Mouse (Mus musculus) liver, embryonic 15.5 days (tissue): ENCODE results near the gene Tmem9. TPM values are rescaled to one million over a fixed set of nuclear protein-coding genes. Genes with fewer than 3 reads are reported as not detected.

ENCODE experiments used
- ATAC-seq: fragments of 200-750 bp; cut with Nextera tagmentation; 2 replicates; pipeline ENCODE4 v1.8.0; 2017; ENCODE audit warnings: moderate number of reproducible peaks, mild to moderate bottlenecking, moderate library complexity; ENCODE audit not compliant: insufficient read depth
- H3K27ac ChIP-seq: fragments of 300-500 bp; sonication (generic); replicated peaks from 2 replicates; pipeline ENCODE4 v1.5.1; 2015; ENCODE audit warnings: mild to moderate bottlenecking, inconsistent platforms
- H3K27me3 ChIP-seq: fragments of 300-500 bp; sonication (generic); 2 replicates; pipeline ENCODE4 v1.6.1; 2015; ENCODE audit warnings: mild to moderate bottlenecking, inconsistent platforms
- H3K36me3 ChIP-seq: fragments of 300-500 bp; sonication (generic); replicated peaks from 2 replicates; pipeline ENCODE4 v1.6.1; 2015; ENCODE audit warnings: moderate library complexity, mild to moderate bottlenecking, inconsistent platforms
- H3K4me1 ChIP-seq: fragments of 300-500 bp; sonication (generic); replicated peaks from 2 replicates; pipeline ENCODE4 v1.6.1; 2015; ENCODE audit warnings: inconsistent platforms
- H3K4me2 ChIP-seq: fragments of 300-500 bp; sonication (generic); 2 replicates; pipeline ENCODE4 v1.6.1; 2015; ENCODE audit warnings: moderate library complexity, mild to moderate bottlenecking, inconsistent platforms
- H3K4me3 ChIP-seq: fragments of 300-500 bp; sonication (generic); replicated peaks from 2 replicates; pipeline ENCODE4 v1.5.1; 2015; ENCODE audit warnings: mild to moderate bottlenecking, inconsistent platforms
- H3K9ac ChIP-seq: fragments of 300-500 bp; sonication (generic); 2 replicates; pipeline ENCODE4 v1.6.1; 2015; ENCODE audit warnings: moderate library complexity, mild to moderate bottlenecking, inconsistent platforms
- H3K9me3 ChIP-seq: fragments of 300-500 bp; sonication (generic); replicated peaks from 2 replicates; pipeline ENCODE4 v1.6.1; 2016; ENCODE audit warnings: inconsistent platforms
- WGBS: fragments of 180-500 bp; shearing (Covaris S2); methylation state at CpG from one replicate; pipeline ENCODE4 v1.1.7; 2015; ENCODE audit warnings: mixed read lengths; ENCODE audit not compliant: insufficient replicate concordance; 5-methylcytosine and 5-hydroxymethylcytosine counted together
- polyA plus RNA-seq: library from polyadenylated mRNA; unstranded; fragments of >200 nt; fragmentation: Nextera tagmentation; extraction: Ambion mirVana; gene quantifications from 2 replicates; pipeline ENCODE4 v1.2.1, GENCODE M21; 2015

The Tmem9 gene
- polyA plus RNA-seq, 1 experiment from 2014 or later: 81.4 TPM

- ATAC-seq: no peak
- Histone ChIP-seq H3K4me2 (no peak overlapping the region), H3K27me3 (no peaks in the 10 kb centered on the region), H3K9ac (no peak overlapping the region), H3K36me3 (peaks cover 88% of the 10 kb centered on the region), H3K9me3 (no peaks in the 10 kb centered on the region), H3K27ac (no peak overlapping the region), H3K4me3 (no peak overlapping the region), H3K4me1 (no peaks in the 10 kb centered on the region)
- WGBS: 74% methylated on average over 6 of the region's 8 CpGs
These were observed 23.7 kb downstream of the Tmem9 start for GRCm38 (mm10) chr1:136031697-136032096.

GRCm38 (mm10) chr1:136032961-136033360 lies 25.0 kb downstream of the Tmem9 start:
- 63% methylated on average over 7 of the region's 7 CpGs for WGBS
- no peak for ATAC-seq
- Histone ChIP-seq H3K4me2 (no peak overlapping the region), H3K27me3 (no peaks in the 10 kb centered on the region), H3K9me3 (no peaks in the 10 kb centered on the region), H3K27ac (no peak overlapping the region), H3K36me3 (peaks cover 76% of the 10 kb centered on the region), H3K4me1 (no peaks in the 10 kb centered on the region), H3K9ac (no peak overlapping the region), H3K4me3 (no peak overlapping the region)

- Histone ChIP-seq H3K9ac (no peak overlapping the region), H3K36me3 (peaks cover 16% of the 10 kb centered on the region), H3K4me2 (no peak overlapping the region), H3K9me3 (no peaks in the 10 kb centered on the region), H3K4me3 (no peak overlapping the region), H3K27me3 (peaks cover 46% of the 10 kb centered on the region), H3K27ac (no peak overlapping the region), H3K4me1 (no peaks in the 10 kb centered on the region)
- ATAC-seq: no peak
- 54% methylated on average over 5 of the region's 5 CpGs for WGBS
These were observed 31.0 kb downstream of the Tmem9 start for GRCm38 (mm10) chr1:136038746-136039538.

- Histone ChIP-seq H3K9me3 (no peaks in the 10 kb centered on the region), H3K4me2 (no peak overlapping the region)
These were observed 32.5 kb downstream of the Tmem9 start for GRCm38 (mm10) chr1:136040452-136040851.

GRCm38 (mm10) chr1:136040874-136041273 lies 32.9 kb downstream of the Tmem9 start:
- no peak for ATAC-seq
- H3K4me2 ChIP-seq: no peak overlapping the region
- H3K4me3 ChIP-seq: no peak overlapping the region
- no peak overlapping the region for H3K9ac ChIP-seq
- no peaks in the 10 kb centered on the region for H3K4me1 ChIP-seq
- WGBS: 28% methylated on average over 4 of the region's 4 CpGs
- H3K27me3 ChIP-seq: peaks cover 63% of the 10 kb centered on the region
- no peaks in the 10 kb centered on the region; the same call in 1 of the 2 replicates for H3K36me3 ChIP-seq
- no peaks in the 10 kb centered on the region for H3K9me3 ChIP-seq
- no peak overlapping the region for H3K27ac ChIP-seq

More at GRCm38 (mm10) chr1:136040452-136040851, 32.5 kb downstream of the Tmem9 start:
- ATAC-seq: no peak
- H3K36me3 ChIP-seq: peaks cover under 1% of the 10 kb centered on the region
- H3K27ac ChIP-seq: no peak overlapping the region
- H3K27me3 ChIP-seq: peaks cover 59% of the 10 kb centered on the region
- no peaks in the 10 kb centered on the region for H3K4me1 ChIP-seq
- no peak overlapping the region for H3K9ac ChIP-seq
- H3K4me3 ChIP-seq: no peak overlapping the region
- 21% methylated on average over 11 of the region's 11 CpGs for WGBS

- no peaks in the 10 kb centered on the region for H3K36me3 ChIP-seq
- no peak overlapping the region for H3K9ac ChIP-seq
- no peaks in the 10 kb centered on the region for H3K9me3 ChIP-seq
- 9% methylated on average over 4 of the region's 4 CpGs for WGBS
- no peak overlapping the region for H3K4me3 ChIP-seq
- H3K4me2 ChIP-seq: no peak overlapping the region
- peaks cover 93% of the 10 kb centered on the region for H3K27me3 ChIP-seq
- H3K4me1 ChIP-seq: peaks cover 4% of the 10 kb centered on the region
- no peak for ATAC-seq
- no peak overlapping the region for H3K27ac ChIP-seq
These were observed 37.8 kb downstream of the Tmem9 start for GRCm38 (mm10) chr1:136045774-136046173.

- no peak overlapping the region for H3K9ac ChIP-seq
- H3K36me3 ChIP-seq: no peaks in the 10 kb centered on the region
- no peaks in the 10 kb centered on the region for H3K9me3 ChIP-seq
- no peak overlapping the region for H3K27ac ChIP-seq
- WGBS: 2% methylated on average over 2 of the region's 2 CpGs
- no peak overlapping the region for H3K4me3 ChIP-seq
- no peak for ATAC-seq
- no peak overlapping the region for H3K4me2 ChIP-seq
- peaks cover 93% of the 10 kb centered on the region for H3K27me3 ChIP-seq
- H3K4me1 ChIP-seq: peaks cover 10% of the 10 kb centered on the region
These were observed 39.5 kb downstream of the Tmem9 start for GRCm38 (mm10) chr1:136047432-136047831.

- no peaks in the 10 kb centered on the region for H3K36me3 ChIP-seq
- peaks cover 10% of the 10 kb centered on the region for H3K4me1 ChIP-seq
- peaks cover 93% of the 10 kb centered on the region for H3K27me3 ChIP-seq
- no peak overlapping the region for H3K27ac ChIP-seq
- no peak overlapping the region for H3K9ac ChIP-seq
- no peak overlapping the region for H3K4me2 ChIP-seq
- ATAC-seq: no peak
- no peak overlapping the region for H3K4me3 ChIP-seq
- WGBS: 42% methylated on average over 9 of the region's 9 CpGs
- H3K9me3 ChIP-seq: no peaks in the 10 kb centered on the region
These were observed 39.9 kb downstream of the Tmem9 start for GRCm38 (mm10) chr1:136047894-136048293.

- ATAC-seq: no peak
- Histone ChIP-seq H3K9ac (no peak within 1 kb of the TSS), H3K9me3 (no peaks in the 10 kb centered on the region), H3K4me2 (peak within 1 kb of the TSS; percentile 32; the same call in 1 of the 2 replicates), H3K36me3 (no peaks in the 10 kb centered on the region), H3K4me3 (peak within 1 kb of the TSS; percentile 8; the same call in 1 of the 2 replicates), H3K4me1 (peaks cover 10% of the 10 kb centered on the region), H3K27me3 (peaks cover 85% of the 10 kb centered on the region), H3K27ac (no peak within 1 kb of the TSS)
- WGBS: 19% methylated on average over 29 of the region's 29 CpGs
These were observed 42.5 kb downstream of the Tmem9 start, which contains the start of gene Ascl5 for GRCm38 (mm10) chr1:136050312-136051012. Gene Ascl5, plus strand, starts transcription at chr1:136050804.

GRCm38 (mm10) chr1:136051013-136051315 lies 43.0 kb downstream of the Tmem9 start:
- no peak overlapping the region for H3K27ac ChIP-seq
- peaks cover 80% of the 10 kb centered on the region for H3K27me3 ChIP-seq
- peaks cover 10% of the 10 kb centered on the region for H3K4me1 ChIP-seq
- H3K36me3 ChIP-seq: no peaks in the 10 kb centered on the region
- no peaks in the 10 kb centered on the region for H3K9me3 ChIP-seq
- peak overlapping the region; percentile 32; the same call in 1 of the 2 replicates for H3K4me2 ChIP-seq
- H3K9ac ChIP-seq: no peak overlapping the region
- no peak for ATAC-seq
- 5% methylated on average over 36 of the region's 36 CpGs for WGBS
- peak overlapping the region; percentile 8; the same call in 1 of the 2 replicates for H3K4me3 ChIP-seq

GRCm38 (mm10) chr1:136051465-136051864 lies 43.5 kb downstream of the Tmem9 start:
- no peak overlapping the region for H3K4me3 ChIP-seq
- H3K9ac ChIP-seq: no peak overlapping the region
- no peaks in the 10 kb centered on the region for H3K9me3 ChIP-seq
- no peaks in the 10 kb centered on the region for H3K36me3 ChIP-seq
- H3K4me1 ChIP-seq: peaks cover 10% of the 10 kb centered on the region
- no peak for ATAC-seq
- no peak overlapping the region for H3K4me2 ChIP-seq
- under 1% methylated on average over 6 of the region's 6 CpGs for WGBS
- no peak overlapping the region for H3K27ac ChIP-seq
- peaks cover 78% of the 10 kb centered on the region for H3K27me3 ChIP-seq
